Mouse (Mus musculus) kidney, embryonic 16.5 days (tissue): Measurements from ENCODE around the gene Mtrf1. TPM values are rescaled to one million over a fixed set of nuclear protein-coding genes. Genes with fewer than 3 reads are reported as not detected.

Experiments
- ATAC-seq: fragments of 200-750 bp; cut with Nextera tagmentation; 2 replicates; pipeline ENCODE4 v1.8.0; 2017; ENCODE audit warnings: moderate TSS enrichment; ENCODE audit not compliant: low FRiP score, low TSS enrichment
- H3K27ac ChIP-seq: fragments of 300-500 bp; sonication (generic); 2 replicates; pipeline ENCODE4 v1.5.1; 2014; ENCODE audit warnings: low read length
- H3K27me3 ChIP-seq: fragments of 300-500 bp; sonication (generic); 2 replicates; pipeline ENCODE4 v1.6.1; 2014; ENCODE audit warnings: low read length, control low read depth, mixed read lengths; ENCODE audit not compliant: insufficient read depth
- H3K36me3 ChIP-seq: fragments of 300-500 bp; sonication (generic); 2 replicates; pipeline ENCODE4 v1.6.1; 2014; ENCODE audit warnings: low read length, control low read depth, mixed read lengths; ENCODE audit not compliant: insufficient read depth
- H3K4me1 ChIP-seq: fragments of 300-500 bp; sonication (generic); 2 replicates; pipeline ENCODE4 v1.6.1; 2014; ENCODE audit warnings: low read length, control low read depth, mixed read lengths; ENCODE audit not compliant: insufficient read depth
- H3K4me2 ChIP-seq: fragments of 300-500 bp; sonication (generic); replicated peaks from 2 replicates; pipeline ENCODE4 v1.6.1; 2014; ENCODE audit warnings: low read depth, low read length
- H3K4me3 ChIP-seq: fragments of 300-500 bp; sonication (generic); 2 replicates; pipeline ENCODE4 v1.5.1; 2014; ENCODE audit warnings: mild to moderate bottlenecking, low read length
- H3K9ac ChIP-seq: fragments of 300-500 bp; sonication (generic); replicated peaks from 2 replicates; pipeline ENCODE4 v1.6.1; 2014; ENCODE audit warnings: low read length
- H3K9me3 ChIP-seq: fragments of 300-500 bp; sonication (generic); 2 replicates; pipeline ENCODE4 v1.6.1; 2016; ENCODE audit warnings: low read length, control low read depth
- WGBS: fragments of 180-500 bp; shearing (Covaris S2); extraction: QIAGEN DNeasy Blood & Tissue Kit; methylation state at CpG from one replicate; pipeline ENCODE4 v1.1.7; 2014; 5-methylcytosine and 5-hydroxymethylcytosine counted together
- polyA plus RNA-seq: library from polyadenylated mRNA; unstranded; fragments of >200 nt; fragmentation: Nextera tagmentation; extraction: Ambion mirVana; gene quantifications from 2 replicates; pipeline ENCODE4 v1.2.1, GENCODE M21; 2015

Mtrf1 gene
- polyA plus RNA-seq = 10.7 and 11.6 TPM in 2 replicates

- Histone ChIP-seq H3K27me3 (no peaks in the 10 kb centered on the region), H3K9ac (peak within 1 kb of the TSS; percentile 76), H3K4me3 (peak within 1 kb of the TSS; percentile 67), H3K27ac (peak within 1 kb of the TSS; percentile 90), H3K9me3 (no peaks in the 10 kb centered on the region), H3K36me3 (peaks cover 13% of the 10 kb centered on the region; the same call in 1 of the 2 replicates), H3K4me1 (no peaks in the 10 kb centered on the region), H3K4me2 (peak within 1 kb of the TSS; percentile 57)
- WGBS = 19% methylated on average over 23 of the region's 23 CpGs
- ATAC-seq = peak; percentile 92
Observed at GRCm38 (mm10) chr14:79397321-79398122, at the start of gene Mtrf1. Mtrf1 (plus strand) TSS chr14:79397772.

- H3K27ac ChIP-seq = no peak overlapping the region
- ATAC-seq = no peak
- WGBS = 86% methylated on average over 2 of the region's 2 CpGs
- H3K4me1 ChIP-seq = no peaks in the 10 kb centered on the region
- no peak overlapping the region for H3K9ac ChIP-seq
- H3K36me3 ChIP-seq = peaks cover 37% of the 10 kb centered on the region
- no peak overlapping the region for H3K4me3 ChIP-seq
- no peak overlapping the region for H3K4me2 ChIP-seq
- no peaks in the 10 kb centered on the region for H3K27me3 ChIP-seq
- no peaks in the 10 kb centered on the region for H3K9me3 ChIP-seq
Observed at GRCm38 (mm10) chr14:79358055-79358454, 39.5 kb upstream of the Mtrf1 start.

GRCm38 (mm10) chr14:79377041-79377440, 20.5 kb upstream of the Mtrf1 start:
- ATAC-seq = no peak

GRCm38 (mm10) chr14:79383120-79383519, 14.5 kb upstream of the Mtrf1 start:
- Histone ChIP-seq H3K36me3 (peaks cover 25% of the 10 kb centered on the region), H3K27me3 (no peaks in the 10 kb centered on the region), H3K4me1 (no peaks in the 10 kb centered on the region), H3K4me3 (no peak overlapping the region), H3K9me3 (no peaks in the 10 kb centered on the region), H3K27ac (no peak overlapping the region), H3K9ac (no peak overlapping the region), H3K4me2 (no peak overlapping the region)
- ATAC-seq = no peak
- WGBS = 91% methylated on average over 7 of the region's 7 CpGs

More at GRCm38 (mm10) chr14:79377041-79377440, 20.5 kb upstream of the Mtrf1 start:
- Histone ChIP-seq H3K27me3 (no peaks in the 10 kb centered on the region), H3K27ac (no peak overlapping the region), H3K9ac (no peak overlapping the region), H3K4me3 (no peak overlapping the region), H3K9me3 (no peaks in the 10 kb centered on the region), H3K36me3 (peaks cover 31% of the 10 kb centered on the region), H3K4me2 (no peak overlapping the region), H3K4me1 (no peaks in the 10 kb centered on the region)

GRCm38 (mm10) chr14:79388304-79388703, 9.3 kb upstream of the Mtrf1 start:
- H3K4me1 ChIP-seq = peaks cover 10% of the 10 kb centered on the region
- no peaks in the 10 kb centered on the region for H3K9me3 ChIP-seq
- no peak overlapping the region for H3K27ac ChIP-seq
- H3K4me2 ChIP-seq = no peak overlapping the region
- ATAC-seq = no peak
- H3K27me3 ChIP-seq = no peaks in the 10 kb centered on the region
- H3K36me3 ChIP-seq = peaks cover 10% of the 10 kb centered on the region
- H3K4me3 ChIP-seq = no peak overlapping the region
- H3K9ac ChIP-seq = no peak overlapping the region
- WGBS = 85% methylated on average over 3 of the region's 3 CpGs

- no peaks in the 10 kb centered on the region for H3K27me3 ChIP-seq
- ATAC-seq = peak; percentile 11; the same call in 1 of the 2 replicates
- H3K4me3 ChIP-seq = peak overlapping the region; percentile 87
- H3K4me2 ChIP-seq = peak overlapping the region; percentile 89
- H3K9ac ChIP-seq = peak overlapping the region; percentile 98
- peak overlapping the region; percentile 99 for H3K27ac ChIP-seq
- peaks cover 10% of the 10 kb centered on the region for H3K36me3 ChIP-seq
- under 1% methylated on average over 16 of the region's 16 CpGs for WGBS
- H3K4me1 ChIP-seq = peaks cover 10% of the 10 kb centered on the region
- no peaks in the 10 kb centered on the region for H3K9me3 ChIP-seq
Observed at GRCm38 (mm10) chr14:79389438-79390264, 7.9 kb upstream of the Mtrf1 start.

GRCm38 (mm10) chr14:79390265-79390926, 7.2 kb upstream of the Mtrf1 start, which contains the start of gene Naa16:
Naa16 (minus strand) TSS chr14:79390778.
- Histone ChIP-seq H3K36me3 (peaks cover 6% of the 10 kb centered on the region; the same call in 1 of the 2 replicates), H3K27me3 (no peaks in the 10 kb centered on the region), H3K4me2 (peak within 1 kb of the TSS; percentile 89), H3K4me1 (peaks cover 10% of the 10 kb centered on the region), H3K27ac (peak within 1 kb of the TSS; percentile 99), H3K9ac (peak within 1 kb of the TSS; percentile 98), H3K9me3 (no peaks in the 10 kb centered on the region), H3K4me3 (peak within 1 kb of the TSS; percentile 87)
- under 1% methylated on average over 65 of the region's 71 CpGs for WGBS
- ATAC-seq = peak; percentile 98

GRCm38 (mm10) chr14:79393289-79393688, 4.3 kb upstream of the Mtrf1 start:
- no peak overlapping the region for H3K9ac ChIP-seq
- no peak overlapping the region for H3K4me2 ChIP-seq
- ATAC-seq = no peak
- 33% methylated on average over 1 of the region's 1 CpGs for WGBS
- H3K36me3 ChIP-seq = no peaks in the 10 kb centered on the region
- H3K9me3 ChIP-seq = no peaks in the 10 kb centered on the region
- H3K4me3 ChIP-seq = no peak overlapping the region
- no peaks in the 10 kb centered on the region for H3K27me3 ChIP-seq
- H3K4me1 ChIP-seq = peaks cover 10% of the 10 kb centered on the region
- 0 out of 2 replicates have a peak overlapping the region, but pooled peaks have one; percentile 7 for H3K27ac ChIP-seq

GRCm38 (mm10) chr14:79394564-79394963, 3.0 kb upstream of the Mtrf1 start:
- Histone ChIP-seq H3K4me1 (peaks cover under 1% of the 10 kb centered on the region; the same call in 1 of the 2 replicates), H3K27me3 (no peaks in the 10 kb centered on the region), H3K4me2 (no peak overlapping the region), H3K9ac (no peak overlapping the region), H3K36me3 (no peaks in the 10 kb centered on the region), H3K27ac (no peak overlapping the region), H3K9me3 (no peaks in the 10 kb centered on the region), H3K4me3 (no peak overlapping the region)
- ATAC-seq = no peak
